Mouse (Mus musculus): ENCODE measurements around the gene Plcb1.
"Not testable (repeated sequence)": the region's sequence is repeated elsewhere in the genome, so short reads cannot be mapped to it uniquely, and the experiment has no call there.

Gene Plcb1

GRCm38 (mm10) chr2:135323955-135324302 lies 538.1 kb downstream of the Plcb1 start:
- DNase-seq, result peak; percentile 22 to 61

- peak in 1 of 2 experiments; percentile 4 for DNase-seq
Measured at GRCm38 (mm10) chr2:135328756-135329155, 542.9 kb downstream of the Plcb1 start.

GRCm38 (mm10) chr2:135329782-135330545 lies 544.1 kb downstream of the Plcb1 start:
- DNase-seq, result peak; percentile 35 to 36

- DNase-seq, result no peak
Measured at GRCm38 (mm10) chr2:135331868-135332267, 546.0 kb downstream of the Plcb1 start.

GRCm38 (mm10) chr2:135356311-135356710 lies 570.4 kb downstream of the Plcb1 start:
- DNase-seq, result no peak

GRCm38 (mm10) chr2:135361798-135362197 lies 575.9 kb downstream of the Plcb1 start:
- peak; percentile 12 to 19 for DNase-seq

GRCm38 (mm10) chr2:135362948-135363347 lies 577.1 kb downstream of the Plcb1 start:
- no peak for DNase-seq

GRCm38 (mm10) chr2:135370259-135370835 lies 584.5 kb downstream of the Plcb1 start:
- no peak for DNase-seq

GRCm38 (mm10) chr2:135380796-135381195 lies 594.9 kb downstream of the Plcb1 start:
- DNase-seq, result not testable (repeated sequence)

GRCm38 (mm10) chr2:135381396-135381795 lies 595.5 kb downstream of the Plcb1 start:
- no peak for DNase-seq

GRCm38 (mm10) chr2:135387990-135388389 lies 602.1 kb downstream of the Plcb1 start:
- DNase-seq, result peak; percentile 5 to 21

GRCm38 (mm10) chr2:135394698-135395097 lies 608.8 kb downstream of the Plcb1 start:
- DNase-seq, result no peak

- DNase-seq, result no peak
Measured at GRCm38 (mm10) chr2:135396375-135396774, 610.5 kb downstream of the Plcb1 start.

- no peak for DNase-seq
Measured at GRCm38 (mm10) chr2:135397970-135398369, 612.1 kb downstream of the Plcb1 start.

- peak; percentile 1 to 13 for DNase-seq
Measured at GRCm38 (mm10) chr2:135399760-135400159, 613.9 kb downstream of the Plcb1 start.

GRCm38 (mm10) chr2:135402916-135403315 lies 617.0 kb downstream of the Plcb1 start:
- DNase-seq, result no peak

GRCm38 (mm10) chr2:135403344-135403743 lies 617.5 kb downstream of the Plcb1 start:
- no peak for DNase-seq

- no peak for DNase-seq
Measured at GRCm38 (mm10) chr2:135404095-135404494, 618.2 kb downstream of the Plcb1 start.

- DNase-seq, result no peak
Measured at GRCm38 (mm10) chr2:135409418-135410097, 623.7 kb downstream of the Plcb1 start.

- no peak for DNase-seq
Measured at GRCm38 (mm10) chr2:135411675-135412074, 625.8 kb downstream of the Plcb1 start.

GRCm38 (mm10) chr2:135415137-135415536 lies 629.3 kb downstream of the Plcb1 start:
- no peak for DNase-seq

- DNase-seq, result no peak
Measured at GRCm38 (mm10) chr2:135419301-135419700, 633.4 kb downstream of the Plcb1 start.

GRCm38 (mm10) chr2:135434947-135435515 lies 649.2 kb downstream of the Plcb1 start:
- no peak for DNase-seq

GRCm38 (mm10) chr2:135439034-135439433 lies 653.2 kb downstream of the Plcb1 start:
- no peak for DNase-seq
